Mouse (Mus musculus): Measurements from ENCODE around the gene Rpl32. TPM values are rescaled to one million over a fixed set of nuclear protein-coding genes. Genes with fewer than 3 reads are reported as not detected.
A peak's percentile ranks its signal among the peaks of the same experiment; 100 is the strongest.

Gene Rpl32
- total RNA-seq, 1 experiment, result 3,173 TPM

- H3K36me3 ChIP-seq (ENCODE audit: control insufficient read depth, insufficient read depth, low read length, poor library complexity, severe bottlenecking), result no peaks in the 10 kb centered on the region
- in situ Hi-C loops (cut with MboI; ENCODE audit: low sequenced_read_pairs in 2 of 2, unreplicated experiment in 2 of 2), result loop anchor here in 1 of 2 experiments (5.0 kb wide), 1 partner anchor 49 kb away; no protein-coding TSS in a partner anchor
Observed at GRCm38 (mm10) chr6:115770852-115771251, 37.7 kb downstream of the Rpl32 start.

DNA sequence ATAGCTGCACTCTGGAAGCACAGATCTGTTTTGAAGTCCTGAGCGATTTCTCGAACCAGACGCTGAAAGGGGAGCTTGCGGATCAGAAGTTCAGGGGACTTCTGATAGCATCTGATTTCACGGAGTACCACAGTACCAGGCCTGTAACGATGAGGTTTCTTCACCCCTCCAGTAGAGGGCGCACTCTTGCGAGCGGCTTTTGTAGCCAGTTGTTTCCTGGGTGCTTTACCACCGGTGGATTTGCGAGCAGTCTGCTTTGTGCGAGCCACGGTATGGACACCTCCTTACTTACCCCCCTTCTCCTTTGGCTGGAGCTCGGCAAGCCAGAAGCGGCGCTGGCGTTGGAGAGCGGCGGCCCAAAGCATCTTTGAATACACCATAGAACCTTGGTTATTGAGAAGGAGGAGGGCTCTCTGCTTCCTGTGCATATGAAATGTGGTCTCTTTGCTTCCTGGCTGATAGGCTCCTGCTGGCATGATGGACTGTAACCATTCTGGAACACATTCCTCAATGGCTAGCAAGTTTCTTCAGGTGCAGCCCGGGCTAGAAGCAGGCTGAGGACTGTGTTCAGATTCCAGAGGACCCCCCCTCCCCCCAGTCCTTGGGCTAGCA is 38.4 kb downstream of the Rpl32 start:
- TF ChIP-seq ZNF384 (IDR thresholded peaks at IDR 0.05; ENCODE audit: low read depth, low read length) (no peak), ZC3H11A (IDR thresholded peaks at IDR 0.05; ENCODE audit: borderline replicate concordance, low read depth, low read length) (no peak), MAFK (IDR thresholded peaks at IDR 0.05; ENCODE audit: insufficient read depth, low read depth, low read length) (no peak), HCFC1 (IDR thresholded peaks at IDR 0.05; ENCODE audit: borderline replicate concordance, insufficient read depth, low read length) (no peak), CHD2 (IDR thresholded peaks at IDR 0.05; ENCODE audit: low read depth, low read length) (no peak)
- in situ Hi-C loops (cut with MboI; ENCODE audit: low sequenced_read_pairs in 2 of 2, unreplicated experiment in 2 of 2), result loop anchor here in 1 of 2 experiments (5.0 kb wide), 1 partner anchor 48 kb away; no protein-coding TSS in a partner anchor
- H3K36me3 ChIP-seq (ENCODE audit: control insufficient read depth, insufficient read depth, low read length, poor library complexity, severe bottlenecking), result no peaks in the 10 kb centered on the region
- no peak overlapping the region for H3K27ac ChIP-seq (ENCODE audit: insufficient read depth, low read depth, low read length, poor library complexity, severe bottlenecking)
- H3K9me3 ChIP-seq (ENCODE audit: control insufficient read depth, insufficient read depth, low read depth, low read length), result no peaks in the 10 kb centered on the region
- peaks cover 0 to 10% of the 10 kb centered on the region in 2 experiments; a peak in 1 of 4 replicates for H3K4me1 ChIP-seq (ENCODE audit: control insufficient read depth in 2 of 2, insufficient read depth in 2 of 2, low read length in 2 of 2, poor library complexity in 1 of 2)
- no peak overlapping the region for H3K4me3 ChIP-seq (ENCODE audit: insufficient read depth in 1 of 2, low read depth in 1 of 2, low read length in 2 of 2, poor library complexity in 1 of 2, severe bottlenecking in 1 of 2)
- DNase-seq (ENCODE audit: low read depth, low spot score), result no peak
- no peak overlapping the region for H3K9ac ChIP-seq (ENCODE audit: insufficient read depth, low read depth, low read length, poor library complexity, severe bottlenecking)

More at GRCm38 (mm10) chr6:115770852-115771251, 37.7 kb downstream of the Rpl32 start:
- no peak for DNase-seq (ENCODE audit: low read depth, low spot score)
- no peaks in the 10 kb centered on the region for H3K9me3 ChIP-seq (ENCODE audit: control insufficient read depth, insufficient read depth, low read depth, low read length)
- no peak for TF ChIP-seq ZC3H11A (IDR thresholded peaks at IDR 0.05; ENCODE audit: borderline replicate concordance, low read depth, low read length)
- TF ChIP-seq MAFK (IDR thresholded peaks at IDR 0.05; ENCODE audit: insufficient read depth, low read depth, low read length), result no peak
- no peak for TF ChIP-seq HCFC1 (IDR thresholded peaks at IDR 0.05; ENCODE audit: borderline replicate concordance, insufficient read depth, low read length)
- H3K27ac ChIP-seq (ENCODE audit: insufficient read depth, low read depth, low read length, poor library complexity, severe bottlenecking), result no peak overlapping the region
- H3K4me1 ChIP-seq (ENCODE audit: control insufficient read depth in 2 of 2, insufficient read depth in 2 of 2, low read length in 2 of 2, poor library complexity in 1 of 2), result peaks cover 0 to 9% of the 10 kb centered on the region in 2 experiments; a peak in 2 of 4 replicates
- no peak overlapping the region for H3K4me3 ChIP-seq (ENCODE audit: insufficient read depth in 1 of 2, low read depth in 1 of 2, low read length in 2 of 2, poor library complexity in 1 of 2, severe bottlenecking in 1 of 2)
- H3K9ac ChIP-seq (ENCODE audit: insufficient read depth, low read depth, low read length, poor library complexity, severe bottlenecking), result no peak overlapping the region

DNA sequence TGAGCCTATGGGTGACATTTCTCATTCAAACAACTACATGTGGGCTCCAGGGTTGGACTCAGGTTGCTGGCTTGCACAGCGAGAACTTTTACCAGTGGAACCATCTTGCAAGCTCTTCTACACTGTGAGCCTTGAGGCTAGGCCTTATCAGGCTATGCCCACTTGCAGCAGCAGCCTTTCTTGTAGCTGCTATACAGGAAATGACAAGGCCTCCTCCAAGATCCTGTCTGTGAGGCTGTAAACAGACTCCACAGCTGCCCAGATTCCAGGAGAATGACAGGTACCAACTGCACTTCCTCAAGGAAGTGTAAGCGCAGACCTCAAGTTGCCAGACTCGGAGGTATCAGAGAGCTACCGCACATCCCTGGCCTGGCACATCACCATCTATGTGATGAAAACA is 40.3 kb downstream of the Rpl32 start:
- no peak overlapping the region for H3K27ac ChIP-seq (ENCODE audit: insufficient read depth, low read depth, low read length, poor library complexity, severe bottlenecking)
- no peaks in the 10 kb centered on the region for H3K36me3 ChIP-seq (ENCODE audit: control insufficient read depth, insufficient read depth, low read length, poor library complexity, severe bottlenecking)
- in situ Hi-C loops (cut with MboI; ENCODE audit: low sequenced_read_pairs in 2 of 2, unreplicated experiment in 2 of 2), result no loop called here
- H3K9ac ChIP-seq (ENCODE audit: insufficient read depth, low read depth, low read length, poor library complexity, severe bottlenecking), result no peak overlapping the region
- no peak overlapping the region for H3K4me3 ChIP-seq (ENCODE audit: insufficient read depth in 1 of 2, low read depth in 1 of 2, low read length in 2 of 2, poor library complexity in 1 of 2, severe bottlenecking in 1 of 2)
- DNase-seq (ENCODE audit: low read depth, low spot score), result no peak
- H3K4me1 ChIP-seq (ENCODE audit: control insufficient read depth in 2 of 2, insufficient read depth in 2 of 2, low read length in 2 of 2, poor library complexity in 1 of 2), result peaks cover 0 to 9% of the 10 kb centered on the region in 2 experiments; a peak in 2 of 4 replicates
- TF ChIP-seq HCFC1 (IDR thresholded peaks at IDR 0.05; ENCODE audit: borderline replicate concordance, insufficient read depth, low read length) (no peak), MAFK (IDR thresholded peaks at IDR 0.05; ENCODE audit: insufficient read depth, low read depth, low read length) (no peak), ZC3H11A (IDR thresholded peaks at IDR 0.05; ENCODE audit: borderline replicate concordance, low read depth, low read length) (no peak), ZNF384 (IDR thresholded peaks at IDR 0.05; ENCODE audit: low read depth, low read length) (no peak), CHD2 (IDR thresholded peaks at IDR 0.05; ENCODE audit: low read depth, low read length) (no peak)
- no peaks in the 10 kb centered on the region for H3K9me3 ChIP-seq (ENCODE audit: control insufficient read depth, insufficient read depth, low read depth, low read length)

GRCm38 (mm10) chr6:115767357-115767756 is 41.2 kb downstream of the Rpl32 start:
- Histone ChIP-seq H3K9me3 (ENCODE audit: control insufficient read depth, insufficient read depth, low read depth, low read length) (no peaks in the 10 kb centered on the region), H3K4me3 (ENCODE audit: insufficient read depth in 1 of 2, low read depth in 1 of 2, low read length in 2 of 2, poor library complexity in 1 of 2, severe bottlenecking in 1 of 2) (no peak overlapping the region), H3K36me3 (ENCODE audit: control insufficient read depth, insufficient read depth, low read length, poor library complexity, severe bottlenecking) (no peaks in the 10 kb centered on the region), H3K27ac (ENCODE audit: insufficient read depth, low read depth, low read length, poor library complexity, severe bottlenecking) (no peak overlapping the region), H3K9ac (ENCODE audit: insufficient read depth, low read depth, low read length, poor library complexity, severe bottlenecking) (peak overlapping the region; percentile 21; the same call in 1 of the 2 replicates), H3K4me1 (ENCODE audit: control insufficient read depth in 2 of 2, insufficient read depth in 2 of 2, low read length in 2 of 2, poor library complexity in 1 of 2) (peaks cover 0 to 17% of the 10 kb centered on the region in 2 experiments; a peak in 3 of 4 replicates)
- DNase-seq (ENCODE audit: low read depth, low spot score), result no peak
- TF ChIP-seq CHD2 (IDR thresholded peaks at IDR 0.05; ENCODE audit: low read depth, low read length), result no peak
- in situ Hi-C loops (cut with MboI; ENCODE audit: low sequenced_read_pairs in 2 of 2, unreplicated experiment in 2 of 2), result no loop called here

All from ES-E14 (cell line).